Comparison of ENCODE assay signal across 9 mouse cellular contexts in genomic region chr12:40477621-40478452, GRCm38 (mm10). TPM values are rescaled to one million over a fixed set of nuclear protein-coding genes. Genes with fewer than 3 reads are reported as not detected.
DNase-seq lines count a peak whose midpoint lies in the region; ATAC-seq lines count a peak whose summit lies in the region.
"Had no signal": no experiment of that assay in that cellular context is flagged by ENCODE, and none has a peak within 500 bp of the region (broad histone marks: within the 10 kb centered on the region; RNA-seq: fewer than 3 reads in every experiment).

No protein-coding gene starts in this region.

- H3K4me2 ChIP-seq in neural tube, embryonic 14.5 days (ENCODE audit: low read depth, low read length): no peak overlapping the region

- H3K27me3 ChIP-seq in neural tube, embryonic 14.5 days (ENCODE audit: control insufficient read depth, insufficient read depth, low read length): no peaks in the 10 kb centered on the region

- no peak overlapping the region for H3K4me3 ChIP-seq in neural tube, embryonic 14.5 days (ENCODE audit: low read depth, low read length)

- 0 out of 2 replicates have a peak overlapping the region, but pooled peaks have one; percentile 28 for H3K27ac ChIP-seq in neural tube, embryonic 14.5 days (ENCODE audit: low read depth, low read length)

- no peaks in the 10 kb centered on the region for H3K36me3 ChIP-seq in neural tube, embryonic 14.5 days (ENCODE audit: control insufficient read depth, insufficient read depth, low read length)

- ATAC-seq in neural tube, embryonic 14.5 days (ENCODE audit: low read depth): peak; percentile 67

- WGBS in neural tube, embryonic 14.5 days: 10% methylated on average over 8 of the region's 8 CpGs

- peaks cover 26% of the 10 kb centered on the region for H3K4me1 ChIP-seq in neural tube, embryonic 14.5 days (ENCODE audit: control insufficient read depth, insufficient read depth, low read length)

- H3K9me3 ChIP-seq in neural tube, embryonic 14.5 days (ENCODE audit: control insufficient read depth, low read length): no peaks in the 10 kb centered on the region

- DNase-seq in cerebellum, postnatal 14 days: peak; percentile 68 to 72
- no peak for DNase-seq in cerebellum, adult 11 months
- peak; percentile 37 for DNase-seq in ovary, adult 18-20 months (ENCODE audit: low spot score)
- DNase-seq in ovary, postnatal 14 days (ENCODE audit: low spot score): no peak
- DNase-seq in kidney, postnatal 14 days: peak; percentile 55
- no peak for DNase-seq in spleen, postnatal 10 days (ENCODE audit: low spot score in 2 of 2)
- DNase-seq in spleen, adult 12 weeks (ENCODE audit: low spot score): no peak
- DNase-seq: thymus, adult 18-20 months had no signal

- H3K9ac ChIP-seq in neural tube, embryonic 14.5 days (replicated peaks; ENCODE audit: low read depth, low read length): no peak overlapping the region

RNA-seq across cellular contexts. Expression of gene Dock4, which starts 32.1 kb away (rescaled TPM):
- polyA plus RNA-seq in neural tube, embryonic 14.5 days (2014; fragmentation: Nextera tagmentation; extraction: Ambion mirVana): 43.0 and 45.4 TPM in 2 replicates

RNA-seq across cellular contexts. Expression of gene Zfp277, which starts 32.1 kb away (rescaled TPM):
- polyA plus RNA-seq in neural tube, embryonic 14.5 days (2014; fragmentation: Nextera tagmentation; extraction: Ambion mirVana): 30.6 and 31.2 TPM in 2 replicates

Comparison
In these comparisons a context has a peak if more than half of its experiments do, and no peak if none do; other contexts are left out.
1. DNase-seq: peak in cerebellum, postnatal 14 days (2 of 2), ovary, adult 18-20 months (single experiment) and kidney, postnatal 14 days (single experiment); none in cerebellum, adult 11 months (single experiment), ovary, postnatal 14 days (single experiment), spleen, postnatal 10 days (0 of 2) and spleen, adult 12 weeks (single experiment).